Mouse (Mus musculus) embryonic facial prominence, embryonic 12.5 days (tissue): Measurements from ENCODE around the gene Abtb2. TPM values are rescaled to one million over a fixed set of nuclear protein-coding genes. Genes with fewer than 3 reads are reported as not detected.

Experiments
- ATAC-seq: fragments of 200-750 bp; cut with Nextera tagmentation; 2 replicates; pipeline ENCODE4 v1.8.0; 2017; ENCODE audit not compliant: insufficient number of reproducible peaks, insufficient read depth, low FRiP score, low TSS enrichment
- H3K27ac ChIP-seq: fragments of 300-500 bp; sonication (generic); 2 replicates; pipeline ENCODE4 v1.5.1; 2016; ENCODE audit warnings: mild to moderate bottlenecking
- H3K27me3 ChIP-seq: fragments of 300-500 bp; sonication (generic); 2 replicates; pipeline ENCODE4 v1.6.1; 2016; ENCODE audit warnings: mild to moderate bottlenecking, moderate library complexity
- H3K36me3 ChIP-seq: fragments of 300-500 bp; sonication (generic); 2 replicates; pipeline ENCODE4 v1.6.1; 2016; ENCODE audit warnings: mild to moderate bottlenecking
- H3K4me1 ChIP-seq: fragments of 300-500 bp; sonication (generic); 2 replicates; pipeline ENCODE4 v1.6.1; 2016
- H3K4me2 ChIP-seq: fragments of 300-500 bp; sonication (generic); replicated peaks from 2 replicates; pipeline ENCODE4 v1.6.1; 2016; ENCODE audit warnings: mild to moderate bottlenecking, moderate library complexity
- H3K4me3 ChIP-seq: fragments of 300-500 bp; sonication (generic); 2 replicates; pipeline ENCODE4 v1.5.1; 2016; ENCODE audit warnings: mild to moderate bottlenecking
- H3K9ac ChIP-seq: fragments of 300-500 bp; sonication (generic); 2 replicates; pipeline ENCODE4 v1.6.1; 2016; ENCODE audit warnings: mild to moderate bottlenecking, moderate library complexity
- H3K9me3 ChIP-seq: fragments of 300-500 bp; sonication (generic); 2 replicates; pipeline ENCODE4 v1.6.1; 2016; ENCODE audit warnings: mild to moderate bottlenecking, moderate library complexity
- WGBS: fragments of 180-500 bp; shearing (Covaris S2); methylation state at CpG from one replicate; pipeline ENCODE4 v1.1.7; 2016; 5-methylcytosine and 5-hydroxymethylcytosine counted together
- polyA plus RNA-seq: library from polyadenylated mRNA; unstranded; fragments of >200 nt; fragmentation: Nextera tagmentation; extraction: Ambion mirVana; gene quantifications from 2 replicates; pipeline ENCODE4 v1.2.1, GENCODE M21; 2016

The Abtb2 gene
- polyA plus RNA-seq, 1 experiment from 2014 or later: 21.2 TPM

DNA sequence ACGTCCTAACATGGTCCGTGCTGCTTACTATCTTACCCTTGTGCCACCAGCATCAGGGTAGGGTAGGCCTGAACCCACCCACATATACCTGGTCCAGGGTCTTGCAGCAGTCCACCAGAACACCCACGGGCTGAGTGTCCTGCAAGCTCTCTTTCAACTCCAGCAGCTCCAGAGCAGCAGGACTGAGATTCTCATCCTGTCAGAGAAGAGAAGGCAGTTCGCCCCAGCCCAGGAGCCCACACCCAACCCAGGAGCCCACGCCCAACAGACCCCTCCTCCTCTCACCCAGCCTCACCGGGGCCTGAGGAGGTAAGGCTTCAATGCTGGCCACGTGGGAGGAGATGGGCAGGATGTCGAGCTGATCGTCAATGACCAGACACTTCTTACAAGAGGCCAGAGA is 181.8 kb downstream of the Abtb2 start:
- Histone ChIP-seq H3K9ac (no peak overlapping the region), H3K9me3 (no peaks in the 10 kb centered on the region), H3K4me1 (no peaks in the 10 kb centered on the region), H3K4me3 (no peak overlapping the region), H3K36me3 (peaks cover 62% of the 10 kb centered on the region), H3K27me3 (no peaks in the 10 kb centered on the region), H3K27ac (no peak overlapping the region), H3K4me2 (no peak overlapping the region)
- whole genome bisulfite sequencing: 93% methylated on average over 9 of the region's 9 CpGs
- ATAC-seq: no peak

DNA sequence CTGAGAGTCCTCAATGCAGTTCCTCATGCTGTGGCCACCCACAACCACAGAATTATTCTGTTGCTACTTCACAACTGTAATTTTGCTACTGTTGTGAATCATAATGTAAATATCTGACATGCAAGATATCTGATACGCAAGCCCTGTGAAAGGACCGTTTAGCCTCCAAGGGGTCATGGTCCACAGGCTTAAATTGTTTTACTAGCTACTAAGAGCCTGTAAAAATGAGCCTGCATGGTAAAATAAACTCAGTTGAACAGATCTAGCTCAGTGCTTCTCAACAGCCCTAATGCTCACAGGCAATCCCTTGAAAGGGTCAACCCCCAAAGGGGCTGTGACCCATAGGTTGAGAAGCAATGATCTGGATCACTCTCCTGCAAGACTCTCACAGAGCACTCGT is 183.0 kb downstream of the Abtb2 start:
- no peak for ATAC-seq
- Histone ChIP-seq H3K36me3 (peaks cover 61% of the 10 kb centered on the region), H3K4me1 (no peaks in the 10 kb centered on the region), H3K4me3 (no peak overlapping the region), H3K9ac (no peak overlapping the region), H3K9me3 (no peaks in the 10 kb centered on the region), H3K27ac (no peak overlapping the region), H3K4me2 (no peak overlapping the region), H3K27me3 (no peaks in the 10 kb centered on the region)
- 85% methylated on average over 3 of the region's 3 CpGs for WGBS

DNA sequence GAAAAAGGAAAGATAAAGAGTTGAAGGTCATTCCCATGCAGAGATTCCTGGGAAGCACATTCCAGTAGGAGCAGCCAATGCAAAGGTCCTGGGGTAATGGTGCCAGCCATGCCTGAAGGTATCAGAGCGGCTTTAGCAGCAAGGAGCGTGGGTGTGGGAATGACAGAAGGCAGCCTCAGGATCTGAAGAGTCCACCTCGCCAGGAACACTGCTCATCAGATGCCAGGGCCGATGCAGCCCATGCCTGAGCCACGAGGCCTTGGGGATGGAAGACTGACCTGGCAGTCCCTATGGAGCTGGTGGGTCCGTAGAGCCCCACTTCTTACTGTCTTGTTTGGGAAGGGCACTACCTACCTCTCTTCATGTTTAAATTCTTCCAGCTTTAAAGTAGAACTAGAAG is 185.7 kb downstream of the Abtb2 start:
- Histone ChIP-seq H3K4me1 (no peaks in the 10 kb centered on the region), H3K9me3 (no peaks in the 10 kb centered on the region), H3K9ac (no peak overlapping the region), H3K27ac (no peak overlapping the region), H3K36me3 (peaks cover 71% of the 10 kb centered on the region), H3K4me2 (no peak overlapping the region), H3K27me3 (no peaks in the 10 kb centered on the region), H3K4me3 (no peak overlapping the region)
- WGBS: 93% methylated on average over 6 of the region's 6 CpGs
- no peak for ATAC-seq

DNA sequence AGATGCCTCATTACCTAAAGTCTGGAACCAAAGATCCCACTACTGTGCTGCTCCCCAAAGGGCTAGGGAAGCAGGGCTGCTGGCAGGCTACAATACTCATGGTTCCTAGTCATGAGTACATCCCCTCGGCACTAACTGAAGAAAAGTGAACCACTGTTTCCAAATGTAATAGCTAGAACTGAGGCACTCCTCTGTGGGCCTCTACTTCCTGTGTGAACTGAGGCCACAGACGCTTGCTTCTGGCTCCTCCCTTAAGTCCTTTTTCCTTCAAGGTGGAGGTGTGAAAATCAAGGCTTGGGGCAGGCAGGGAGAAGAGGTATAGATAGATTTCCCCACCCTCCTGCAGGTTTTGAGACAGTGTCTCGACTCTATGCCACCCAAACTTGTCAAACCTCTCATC is 188.5 kb downstream of the Abtb2 start:
- ATAC-seq: no peak
- 86% methylated on average over 3 of the region's 3 CpGs for WGBS
- Histone ChIP-seq H3K9me3 (no peaks in the 10 kb centered on the region), H3K36me3 (peaks cover 55% of the 10 kb centered on the region), H3K27ac (no peak overlapping the region), H3K9ac (no peak overlapping the region), H3K4me1 (no peaks in the 10 kb centered on the region), H3K4me3 (no peak overlapping the region), H3K4me2 (no peak overlapping the region), H3K27me3 (no peaks in the 10 kb centered on the region)

DNA sequence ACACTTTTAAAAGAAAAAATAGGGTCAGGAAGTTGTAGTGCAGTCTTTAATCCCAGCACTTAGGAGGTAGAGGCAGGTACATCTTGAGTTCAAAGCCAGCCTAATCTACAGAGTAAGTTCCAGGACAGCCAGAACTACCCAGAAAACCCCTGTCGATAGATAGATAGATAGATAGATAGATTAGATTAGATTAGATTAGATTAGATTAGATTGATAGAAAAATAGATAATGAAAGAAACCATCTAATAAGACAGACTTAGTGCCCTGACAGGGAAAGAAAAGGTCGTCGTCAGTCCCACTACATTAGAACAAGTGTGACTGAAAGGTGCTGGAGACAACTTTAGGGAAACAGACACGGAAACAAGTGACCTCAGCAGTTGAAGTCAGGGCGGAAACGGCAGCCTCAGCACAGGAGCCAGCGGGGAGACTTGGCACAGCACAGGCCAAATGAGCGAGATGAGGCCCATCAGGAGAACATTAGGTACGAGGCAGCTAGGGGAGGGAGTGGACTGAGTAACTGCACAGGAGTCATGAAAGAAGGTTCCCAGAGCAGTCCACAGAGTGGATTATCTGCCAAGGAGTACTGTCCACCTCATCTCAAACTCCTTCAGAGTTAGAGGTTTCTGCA is 189.5 kb downstream of the Abtb2 start:
- Histone ChIP-seq H3K27ac (no peak overlapping the region), H3K36me3 (peaks cover 47% of the 10 kb centered on the region), H3K9me3 (no peaks in the 10 kb centered on the region), H3K4me2 (no peak overlapping the region), H3K27me3 (no peaks in the 10 kb centered on the region), H3K4me3 (no peak overlapping the region), H3K4me1 (peaks cover 4% of the 10 kb centered on the region; the same call in 1 of the 2 replicates), H3K9ac (no peak overlapping the region)
- WGBS: 90% methylated on average over 9 of the region's 9 CpGs
- no peak for ATAC-seq

DNA sequence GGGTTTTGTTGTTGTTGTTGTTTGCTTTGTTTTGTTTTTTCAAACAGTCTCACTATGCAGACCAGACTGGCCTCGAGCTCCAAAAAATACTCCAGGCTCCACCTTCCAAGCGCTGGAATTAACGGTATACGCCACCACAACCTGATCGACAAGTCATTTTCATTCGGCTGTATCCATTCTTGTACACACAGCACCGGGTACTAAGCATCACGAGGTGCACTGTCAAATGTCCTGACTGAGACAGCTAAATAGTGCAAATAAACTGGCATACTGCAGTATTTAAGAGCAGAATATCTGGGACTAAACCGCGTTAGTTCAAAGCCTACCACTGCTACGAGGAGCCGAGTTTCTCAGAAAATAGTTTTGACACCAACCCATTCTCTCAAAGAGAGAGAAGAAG is 194.3 kb downstream of the Abtb2 start:
- ATAC-seq: no peak
- Histone ChIP-seq H3K36me3 (peaks cover 14% of the 10 kb centered on the region), H3K27me3 (no peaks in the 10 kb centered on the region), H3K4me1 (peaks cover 7% of the 10 kb centered on the region; the same call in 1 of the 2 replicates), H3K4me2 (peak overlapping the region; percentile 86), H3K27ac (0 out of 2 replicates have a peak overlapping the region, but pooled peaks have one; percentile 42), H3K4me3 (peak overlapping the region; percentile 67), H3K9me3 (no peaks in the 10 kb centered on the region), H3K9ac (peak overlapping the region; percentile 63)
- WGBS: 1% methylated on average over 12 of the region's 12 CpGs

DNA sequence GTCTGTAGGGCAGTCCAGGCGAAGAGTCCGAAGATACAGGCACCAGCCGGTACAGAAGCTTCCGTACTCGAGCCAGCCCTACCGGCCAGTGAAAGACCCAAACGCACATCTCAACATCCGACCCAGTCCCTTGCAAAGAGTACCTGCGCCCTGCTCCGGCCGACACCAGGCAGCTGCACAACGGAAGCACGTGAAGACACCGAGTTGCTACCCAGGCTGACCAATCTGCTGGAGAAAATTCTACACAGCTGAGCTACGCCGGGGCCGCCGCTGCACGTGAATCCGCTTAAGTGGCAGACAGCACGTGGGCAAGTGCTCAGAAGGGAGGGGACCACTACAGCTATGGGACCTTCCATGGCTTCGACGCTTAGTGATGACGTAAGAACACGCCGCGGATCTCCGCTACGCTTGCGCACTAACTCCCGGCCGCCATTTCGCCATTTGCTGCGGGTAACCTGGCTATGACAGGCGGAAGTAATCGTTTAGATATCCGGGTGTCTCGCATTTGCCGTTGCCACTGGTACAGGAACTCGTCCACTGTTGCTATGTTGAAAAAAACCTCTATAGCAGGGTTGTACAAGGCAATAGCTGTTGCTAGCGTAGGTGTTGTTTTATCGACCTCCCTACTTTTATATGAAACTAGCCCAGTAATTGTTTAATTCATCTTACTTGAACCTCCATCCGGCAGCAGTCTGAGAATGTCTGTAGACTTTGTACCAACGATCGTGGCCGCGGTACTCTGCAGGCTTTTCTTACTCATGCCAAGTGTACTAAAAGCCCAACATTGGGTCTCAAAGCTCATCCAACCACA is 195.0 kb downstream of the Abtb2 start, which contains the start of gene Nat10:
Gene Nat10 (minus strand): TSS at position 365 of the 811 bp plus-strand sequence.
- peak within 1 kb of the TSS; percentile 86 for H3K4me2 ChIP-seq
- ATAC-seq: peak; percentile 96
- H3K9ac ChIP-seq: peak within 1 kb of the TSS; percentile 63

DNA sequence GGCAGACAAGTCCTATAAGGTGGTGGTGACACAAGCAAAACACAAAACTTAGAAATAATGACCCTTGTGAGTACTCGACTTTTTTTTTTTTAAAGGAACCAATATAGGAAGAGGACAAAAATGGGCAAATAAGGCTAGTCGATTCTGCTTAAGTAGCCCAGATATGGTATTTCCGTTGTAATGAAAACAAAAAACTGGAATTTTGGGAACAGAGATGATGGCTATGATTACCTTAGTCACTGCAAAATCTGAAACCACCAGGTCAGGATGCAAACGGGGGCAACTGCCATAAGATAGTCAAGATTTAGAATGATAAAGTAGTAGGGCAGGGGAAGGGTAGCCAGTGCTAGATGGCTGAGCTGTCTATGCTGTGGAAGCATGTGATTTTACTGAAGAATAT is 195.9 kb downstream of the Abtb2 start:
- 39% methylated on average over 4 of the region's 4 CpGs for WGBS
- H3K9me3 ChIP-seq: no peaks in the 10 kb centered on the region
- H3K9ac ChIP-seq: no peak overlapping the region
- no peak for ATAC-seq
- H3K36me3 ChIP-seq: peaks cover 20% of the 10 kb centered on the region
- H3K27ac ChIP-seq: no peak overlapping the region
- peak overlapping the region; percentile 86 for H3K4me2 ChIP-seq
- H3K4me3 ChIP-seq: peak overlapping the region; percentile 67; the same call in 1 of the 2 replicates
- H3K4me1 ChIP-seq: peaks cover 7% of the 10 kb centered on the region; the same call in 1 of the 2 replicates
- H3K27me3 ChIP-seq: no peaks in the 10 kb centered on the region

More for the DNA sequence above, 195.0 kb downstream of the Abtb2 start, which contains the start of gene Nat10:
- under 1% methylated on average over 47 of the region's 47 CpGs for WGBS
- Histone ChIP-seq H3K9me3 (no peaks in the 10 kb centered on the region), H3K4me3 (peak within 1 kb of the TSS; percentile 67), H3K27me3 (no peaks in the 10 kb centered on the region), H3K4me1 (peaks cover 7% of the 10 kb centered on the region; the same call in 1 of the 2 replicates), H3K36me3 (peaks cover 15% of the 10 kb centered on the region), H3K27ac (peak within 1 kb of the TSS; percentile 75)

DNA sequence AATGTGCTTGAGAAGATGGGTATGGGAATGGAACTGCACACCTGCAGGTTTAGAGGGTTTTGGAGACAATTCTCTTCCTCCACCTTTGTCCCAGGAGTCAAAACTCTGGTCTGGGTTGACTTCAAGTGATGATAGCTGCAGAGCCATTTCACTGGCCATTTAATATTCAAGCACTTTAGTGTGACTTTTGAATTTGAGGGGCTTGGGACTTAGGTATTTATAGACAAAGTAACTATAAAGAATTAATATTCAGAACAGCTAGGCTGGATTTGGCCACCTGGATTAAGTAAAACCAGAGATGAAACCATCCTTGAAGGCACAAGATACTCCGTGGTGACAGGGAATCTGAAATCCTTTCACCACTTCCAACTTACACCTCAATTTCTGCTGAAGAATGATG is 196.4 kb downstream of the Abtb2 start:
- no peak overlapping the region for H3K4me3 ChIP-seq
- H3K27me3 ChIP-seq: no peaks in the 10 kb centered on the region
- WGBS: 53% methylated on average over 1 of the region's 1 CpGs
- ATAC-seq: no peak
- H3K4me1 ChIP-seq: peaks cover 7% of the 10 kb centered on the region; the same call in 1 of the 2 replicates
- peaks cover 18% of the 10 kb centered on the region for H3K36me3 ChIP-seq
- no peaks in the 10 kb centered on the region for H3K9me3 ChIP-seq
- H3K27ac ChIP-seq: no peak overlapping the region
- no peak overlapping the region for H3K9ac ChIP-seq
- H3K4me2 ChIP-seq: no peak overlapping the region

Other genes with a start within 250 kb of the Abtb2 start
- gene Elf5, start 154.6 kb upstream of the Abtb2 start, polyA plus RNA-seq: 0.75 and 0.90 TPM in 2 replicates
- 82.4 and 85.3 TPM in 2 replicates for gene Cat, start 81.2 kb upstream of the Abtb2 start, polyA plus RNA-seq
- gene Nat10, start 195.0 kb downstream of the Abtb2 start, polyA plus RNA-seq: 29.2 and 30.7 TPM in 2 replicates
- 458 and 465 TPM in 2 replicates for gene Caprin1, start 231.3 kb downstream of the Abtb2 start, polyA plus RNA-seq